Mouse (Mus musculus) thymus, adult 2 months (tissue): ENCODE results near the gene Ctps2.

ENCODE experiments used
- CTCF ChIP-seq: fragments of 200-500 bp; IDR thresholded peaks from 2 replicates; pipeline ENCODE4 v1.5.1; 2012; ENCODE audit warnings: mild to moderate bottlenecking, control low read depth, low read length, moderate library complexity, borderline replicate concordance; ENCODE audit not compliant: control insufficient read depth, poor library complexity, insufficient read depth; ENCODE audit errors: extremely low read depth
- POLR2A ChIP-seq: fragments of 200-500 bp; IDR thresholded peaks from 2 replicates; pipeline ENCODE4 v1.6.1; 2012; ENCODE audit warnings: mild to moderate bottlenecking, low read length, control low read depth, moderate library complexity; ENCODE audit not compliant: control insufficient read depth, poor library complexity, insufficient read depth; ENCODE audit errors: extremely low read depth

DNA sequence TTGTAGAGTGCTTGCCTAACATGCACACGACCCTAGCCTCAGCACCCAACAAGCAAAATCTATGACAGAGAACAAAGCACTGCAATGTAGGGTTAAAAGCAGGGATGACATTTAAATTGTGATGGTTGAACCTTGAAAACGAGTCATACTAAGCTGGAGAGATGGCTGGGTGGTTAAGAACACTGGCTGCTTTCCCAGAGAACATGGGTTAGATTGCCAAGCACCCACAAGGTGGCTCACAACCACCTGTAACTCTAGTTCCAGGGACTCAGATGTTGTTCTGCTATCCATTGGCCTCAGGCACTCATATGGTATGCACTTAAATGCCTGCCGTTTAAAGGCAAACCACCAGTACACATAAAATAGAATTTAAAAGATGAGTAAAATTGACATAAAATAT lies 91.1 kb downstream of the Ctps2 start:
- TF ChIP-seq CTCF, result no peak
- TF ChIP-seq POLR2A, result no peak
